Mouse (Mus musculus): Measurements from ENCODE around the gene Insig1.

The Insig1 gene

DNA sequence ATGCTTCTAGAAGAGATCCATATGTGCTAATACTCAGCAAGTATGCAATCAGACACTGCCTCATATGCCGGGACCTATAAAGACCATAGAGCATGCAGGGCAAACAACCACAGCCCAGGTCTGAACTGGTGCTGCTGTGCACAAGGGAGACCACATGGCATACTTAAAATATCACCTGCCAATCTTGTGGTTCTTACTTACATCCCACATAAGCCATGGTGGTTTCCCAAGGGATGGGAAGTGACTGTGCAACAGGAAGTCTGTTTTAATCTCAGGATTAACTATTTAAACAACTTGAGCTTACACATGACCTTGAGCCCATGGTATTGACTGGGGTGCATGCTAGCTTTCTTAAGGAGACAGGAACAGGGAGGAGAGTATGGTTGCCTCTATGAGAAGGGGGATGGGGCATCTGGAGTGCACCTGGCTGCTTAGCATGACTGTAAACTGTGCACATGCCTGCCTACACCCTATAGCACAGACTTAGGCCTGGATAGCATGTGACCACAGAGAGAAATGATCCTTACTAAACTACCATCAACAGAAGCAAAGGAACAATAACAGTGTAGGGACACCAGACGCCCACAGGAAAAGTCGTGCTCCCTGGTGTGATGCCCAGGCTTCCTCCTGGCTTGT, 7.1 kb upstream of the Insig1 start:
- no peak for DNase-seq (ENCODE audit: low spot score in 2 of 2)

DNA sequence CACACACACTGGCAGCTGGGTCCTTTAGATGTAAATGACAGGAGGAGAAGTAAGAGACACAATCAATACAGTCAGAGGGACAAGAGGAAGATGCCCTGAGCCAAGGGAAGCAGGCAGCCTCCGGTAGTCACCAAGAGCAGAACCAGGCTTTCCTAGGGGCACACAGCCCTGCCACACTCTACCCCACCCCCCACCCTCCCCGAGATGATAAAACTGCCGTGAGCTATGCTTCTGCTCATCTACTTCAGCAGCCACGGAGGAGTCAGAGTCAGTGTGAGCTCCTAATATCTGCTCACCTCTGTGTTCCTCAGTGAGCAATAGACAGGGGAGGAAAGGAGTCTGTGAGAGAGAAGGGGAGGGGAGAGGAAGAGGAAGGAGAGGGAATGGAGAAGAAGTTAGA, 5.9 kb upstream of the Insig1 start:
- DNase-seq (ENCODE audit: low spot score in 2 of 2), result no peak

DNA sequence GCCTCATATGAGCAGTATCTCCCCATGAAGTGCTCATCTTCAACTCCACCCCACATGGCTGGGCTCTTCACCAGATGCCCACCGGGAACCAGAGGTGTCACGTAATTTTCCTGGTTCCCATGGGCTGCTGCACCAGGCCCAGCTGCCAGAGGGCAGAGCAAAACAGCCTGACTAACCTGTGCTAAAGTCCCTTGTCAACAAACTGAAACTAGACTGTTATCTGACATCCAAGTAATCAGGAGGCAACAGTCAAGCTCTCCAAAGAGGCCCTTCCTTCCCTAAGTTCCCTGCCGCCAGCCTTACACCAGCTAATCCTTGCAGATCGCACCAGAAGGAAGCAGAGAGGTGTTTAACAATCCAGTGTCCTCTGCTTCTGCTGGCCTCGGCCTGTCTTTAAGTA, 4.9 kb upstream of the Insig1 start:
- DNase-seq (ENCODE audit: low spot score in 2 of 2), result no peak

- DNase-seq (ENCODE audit: low spot score in 2 of 2), result peak; percentile 21 to 24
These were observed 875 bp upstream of the Insig1 start for GRCm38 (mm10) chr5:28070149-28070827.

DNA sequence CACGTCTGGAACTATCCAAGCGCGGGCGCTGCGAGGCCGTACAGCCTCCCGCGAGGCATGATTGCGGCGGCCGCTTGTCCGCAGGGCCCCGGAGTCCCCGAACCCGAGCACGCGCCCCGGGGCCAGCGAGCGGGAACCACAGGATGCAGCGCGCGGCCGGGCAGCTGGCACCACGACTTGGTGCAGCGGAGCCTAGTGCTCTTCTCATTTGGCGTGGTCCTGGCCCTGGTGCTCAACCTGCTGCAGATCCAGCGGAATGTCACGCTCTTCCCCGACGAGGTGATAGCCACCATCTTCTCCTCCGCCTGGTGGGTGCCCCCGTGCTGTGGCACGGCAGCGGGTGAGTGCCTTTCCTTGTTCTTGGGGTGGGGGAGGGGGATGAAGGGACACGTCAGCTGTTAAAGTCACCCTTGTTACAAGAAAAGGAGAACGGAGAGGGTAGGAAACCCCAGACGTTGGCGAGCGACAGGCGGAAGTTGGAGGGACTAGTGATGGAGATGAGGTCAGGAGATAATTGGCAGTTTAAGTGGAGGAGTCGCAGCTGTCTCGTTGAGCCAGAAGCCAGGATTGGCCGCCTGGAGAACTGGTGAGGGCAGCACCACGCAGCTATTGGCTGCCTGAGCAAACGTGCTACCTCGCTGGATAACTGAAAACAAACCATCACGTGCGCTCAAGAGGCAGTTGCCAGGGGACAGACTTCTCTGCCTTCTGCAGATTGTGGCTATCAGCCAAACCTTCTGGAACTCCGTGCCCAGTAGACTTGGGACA, 477 bp downstream of the Insig1 start:
- peak; percentile 89 to 93 for DNase-seq (ENCODE audit: low spot score in 2 of 2)

- DNase-seq (ENCODE audit: low spot score in 2 of 2), result peak in 1 of 2 experiments; percentile 39
These were observed 8.3 kb downstream of the Insig1 start for GRCm38 (mm10) chr5:28079431-28079830.

GRCm38 (mm10) chr5:28081127-28081526, 10.0 kb downstream of the Insig1 start:
- DNase-seq (ENCODE audit: low spot score in 2 of 2), result no peak

DNA sequence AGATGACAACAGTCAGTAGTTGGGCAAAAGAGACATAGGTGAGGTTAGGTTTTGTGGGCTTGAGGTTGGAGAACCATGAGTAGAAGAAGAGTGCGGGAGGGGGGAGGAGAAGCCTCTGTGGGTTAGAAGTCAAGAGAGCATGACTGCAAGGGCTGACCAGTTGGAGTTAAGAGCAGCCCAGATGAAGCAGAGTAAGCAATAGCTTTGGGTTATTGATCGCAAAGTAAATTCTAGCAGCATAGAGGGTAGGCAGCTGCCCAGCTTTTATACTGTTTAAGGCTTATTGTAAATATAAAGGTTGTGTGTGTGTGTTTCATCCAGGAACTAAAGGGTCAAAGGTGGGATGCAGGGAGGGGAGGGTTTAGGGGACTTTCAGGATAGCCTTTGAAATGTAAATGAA, 10.7 kb downstream of the Insig1 start:
- no peak for DNase-seq (ENCODE audit: low spot score in 2 of 2)

DNA sequence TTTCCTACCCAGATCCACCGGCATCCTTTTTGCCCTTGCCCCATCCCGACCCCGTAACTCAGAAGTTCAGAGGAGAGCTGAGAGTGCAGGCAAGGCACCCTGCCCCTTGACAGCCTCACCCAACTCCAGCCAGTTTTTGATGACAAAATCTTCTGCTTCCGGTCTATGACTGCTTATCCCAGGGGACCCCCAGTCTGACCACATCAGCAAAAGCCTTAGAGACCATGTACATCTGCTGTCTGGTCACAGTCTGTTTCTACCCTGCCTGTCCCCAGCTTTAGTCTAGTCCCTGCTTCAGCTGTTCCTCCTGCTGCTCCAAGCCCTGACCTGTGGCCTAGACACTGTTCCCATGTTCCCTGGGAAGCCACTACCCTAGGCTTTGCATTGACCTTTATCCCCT, 11.1 kb downstream of the Insig1 start:
- DNase-seq (ENCODE audit: low spot score in 2 of 2), result no peak

GRCm38 (mm10) chr5:28082796-28083195, 11.6 kb downstream of the Insig1 start:
- no peak for DNase-seq (ENCODE audit: low spot score in 2 of 2)

DNA sequence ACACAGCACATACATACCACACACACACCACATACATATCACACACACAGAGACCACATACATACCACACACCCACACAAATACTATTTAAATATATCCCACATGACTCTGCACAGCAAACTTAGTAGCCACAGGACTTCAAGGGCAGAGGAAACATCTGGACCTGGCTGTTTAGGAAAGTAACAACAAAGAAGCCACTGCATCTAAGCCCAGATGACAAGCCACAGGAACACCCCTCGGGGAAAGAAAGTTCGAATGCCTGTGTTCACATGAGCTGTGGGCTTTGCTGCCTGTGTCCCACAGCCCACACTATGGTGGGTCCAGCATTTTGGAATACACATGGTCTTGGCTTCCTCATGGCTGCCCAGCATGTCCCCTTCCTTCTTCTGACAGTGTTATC, 13.6 kb downstream of the Insig1 start:
- DNase-seq (ENCODE audit: low spot score in 2 of 2), result no peak

- no peak for DNase-seq (ENCODE audit: low spot score in 2 of 2)
These were observed 19.4 kb downstream of the Insig1 start for GRCm38 (mm10) chr5:28090547-28090946.

- DNase-seq (ENCODE audit: low spot score in 2 of 2), result no peak
These were observed 21.2 kb downstream of the Insig1 start for GRCm38 (mm10) chr5:28092327-28092726.

DNA sequence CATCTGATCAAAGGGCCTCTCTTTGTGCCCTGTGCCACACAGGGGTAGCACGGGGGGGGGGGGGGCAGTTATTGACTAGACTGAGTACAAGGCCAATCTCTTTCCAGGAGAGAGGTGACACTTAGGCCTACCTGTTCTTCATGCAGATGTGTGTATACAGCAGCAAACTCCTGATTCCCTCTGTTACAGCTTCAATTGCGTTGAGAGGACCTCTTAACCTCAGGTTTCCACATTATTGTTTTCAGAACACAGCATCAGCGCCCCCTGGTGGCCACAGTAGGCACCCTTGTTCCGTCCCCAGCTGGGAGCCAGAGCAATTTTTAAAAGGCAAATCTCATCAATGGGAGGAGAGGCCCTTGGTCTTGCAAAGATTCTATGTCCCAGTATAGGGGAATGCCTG, 22.7 kb downstream of the Insig1 start:
- peak; percentile 73 to 81 for DNase-seq (ENCODE audit: low spot score in 2 of 2)

DNA sequence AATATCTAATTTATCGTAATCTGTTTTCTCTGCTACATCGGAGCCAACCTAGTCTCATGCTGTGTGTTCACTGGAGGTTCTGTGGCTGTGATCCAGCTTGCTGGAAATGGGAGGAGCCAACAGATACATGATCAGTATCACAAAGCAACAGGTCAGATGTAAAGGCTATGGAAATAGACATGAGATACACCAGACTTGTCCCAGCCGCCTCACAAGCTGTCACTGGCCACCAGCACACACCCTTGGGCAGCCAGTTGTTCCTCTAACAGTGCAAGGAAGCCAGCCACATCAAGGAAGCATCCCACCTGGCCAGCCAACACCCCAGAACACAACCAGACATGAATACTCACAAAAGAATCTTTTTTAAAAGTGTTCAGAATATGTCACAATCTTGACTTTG, 23.2 kb downstream of the Insig1 start:
- DNase-seq (ENCODE audit: low spot score in 2 of 2), result no peak

GRCm38 (mm10) chr5:28094846-28095245, 23.7 kb downstream of the Insig1 start:
- DNase-seq (ENCODE audit: low spot score in 2 of 2), result no peak

DNA sequence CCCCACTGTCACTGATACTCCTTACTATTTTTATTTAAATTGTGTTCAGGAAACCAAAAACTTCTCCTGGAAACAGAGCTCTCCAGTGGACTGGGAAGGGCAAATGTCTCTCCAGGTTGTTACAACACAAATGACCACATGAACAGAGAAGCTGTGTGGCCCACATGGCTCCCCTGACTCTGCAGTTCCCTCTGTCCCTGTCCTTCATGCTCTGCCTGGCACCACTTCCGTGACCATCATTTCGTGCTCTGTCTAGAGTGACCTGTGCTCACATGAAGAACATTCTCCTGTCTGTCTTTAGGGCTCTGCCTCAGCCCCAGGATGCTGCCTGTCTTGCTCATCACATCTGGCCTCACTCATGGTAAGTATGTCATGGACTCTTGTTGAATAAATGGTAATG, 24.5 kb downstream of the Insig1 start:
- no peak for DNase-seq (ENCODE audit: low spot score in 2 of 2)

DNA sequence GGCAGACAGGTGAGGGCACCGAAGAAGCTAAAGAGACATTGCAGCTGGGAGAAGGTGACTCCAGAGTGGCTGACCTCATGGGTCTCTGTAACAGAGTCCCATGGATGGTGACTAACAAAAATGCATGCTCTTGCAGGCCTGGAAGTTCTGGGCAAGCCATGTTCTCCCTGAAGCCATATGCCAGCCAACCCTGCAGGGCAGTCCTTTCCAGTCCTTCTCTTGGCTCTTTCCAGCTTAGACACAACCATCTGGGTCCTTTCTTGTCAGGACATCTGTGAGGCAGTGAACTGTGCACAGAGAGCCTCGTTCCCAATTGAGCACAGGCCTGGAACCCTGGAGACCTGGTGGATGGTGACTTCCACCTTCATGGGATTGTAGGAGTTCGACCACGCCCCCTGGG, 35.8 kb downstream of the Insig1 start:
- no peak for DNase-seq (ENCODE audit: low spot score in 2 of 2)

GRCm38 (mm10) chr5:28107974-28108373, 36.8 kb downstream of the Insig1 start:
- no peak for DNase-seq (ENCODE audit: low spot score in 2 of 2)

DNA sequence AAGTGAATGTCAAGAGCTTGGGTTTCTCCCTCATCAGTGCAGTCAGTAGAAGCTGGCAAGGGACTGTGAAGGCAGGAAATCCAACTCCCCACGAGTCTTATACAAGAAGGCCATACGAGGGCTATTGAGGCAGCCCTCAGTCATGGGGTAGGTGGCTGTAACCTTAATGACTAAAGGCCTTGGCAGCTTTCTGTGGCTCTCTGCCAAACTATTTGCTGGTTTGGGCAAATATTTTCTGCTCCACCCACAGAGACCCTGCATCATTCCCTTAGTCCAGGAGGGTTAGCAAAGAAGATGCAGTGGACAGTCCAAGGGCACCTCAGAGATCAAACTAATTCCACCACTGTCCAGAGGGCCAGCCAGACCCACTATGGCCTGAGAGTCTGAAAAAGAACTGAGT, 39.7 kb downstream of the Insig1 start:
- no peak for DNase-seq (ENCODE audit: low spot score in 2 of 2)

- no peak for DNase-seq (ENCODE audit: low spot score in 2 of 2)
These were observed 46.2 kb downstream of the Insig1 start for GRCm38 (mm10) chr5:28117251-28117880.

DNA sequence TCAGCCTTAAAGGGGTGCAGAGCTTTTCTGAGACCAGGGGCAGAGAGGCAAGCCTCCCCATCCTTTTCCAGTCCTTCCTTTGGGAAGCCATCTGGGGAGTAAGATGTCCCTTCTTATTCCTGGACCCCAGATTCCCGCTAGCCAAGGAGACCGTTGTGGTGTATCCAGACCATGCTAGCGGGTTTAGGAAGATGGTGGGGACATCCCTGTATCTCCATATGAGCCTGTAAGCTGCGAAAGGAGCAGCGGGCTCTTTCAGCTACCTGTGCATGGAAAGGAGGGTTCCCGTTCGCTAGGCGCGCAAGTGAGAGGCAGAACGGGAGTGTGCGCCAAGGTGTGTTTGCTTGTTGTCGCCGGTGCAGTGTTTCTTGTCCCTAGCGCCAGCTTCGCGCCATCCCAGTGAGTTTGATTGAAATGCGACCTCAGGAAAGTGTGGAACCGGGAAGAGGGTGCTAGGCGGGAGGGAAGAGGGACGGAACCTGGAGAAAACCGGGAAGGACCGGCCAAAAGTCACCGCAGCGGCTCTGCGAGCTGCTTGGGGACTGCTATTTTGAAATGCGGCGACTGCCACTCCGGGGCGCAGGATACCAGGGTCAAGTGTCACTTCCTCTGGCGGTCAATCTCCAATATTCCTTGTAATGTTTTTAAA, 46.8 kb downstream of the Insig1 start:
- no peak for DNase-seq (ENCODE audit: low spot score in 2 of 2)

Data from frontal cortex, postnatal 36 days (tissue).